Mouse (Mus musculus) thymus, adult 2 months (tissue): Measurements from ENCODE around the gene Dnah17.

Experiments used
- CTCF ChIP-seq: fragments of 200-500 bp; IDR thresholded peaks from 2 replicates; pipeline ENCODE4 v1.5.1; 2012; ENCODE audit warnings: mild to moderate bottlenecking, control low read depth, low read length, moderate library complexity, borderline replicate concordance; ENCODE audit not compliant: control insufficient read depth, poor library complexity, insufficient read depth; ENCODE audit errors: extremely low read depth
- POLR2A ChIP-seq: fragments of 200-500 bp; IDR thresholded peaks from 2 replicates; pipeline ENCODE4 v1.6.1; 2012; ENCODE audit warnings: mild to moderate bottlenecking, low read length, control low read depth, moderate library complexity; ENCODE audit not compliant: control insufficient read depth, poor library complexity, insufficient read depth; ENCODE audit errors: extremely low read depth

DNA sequence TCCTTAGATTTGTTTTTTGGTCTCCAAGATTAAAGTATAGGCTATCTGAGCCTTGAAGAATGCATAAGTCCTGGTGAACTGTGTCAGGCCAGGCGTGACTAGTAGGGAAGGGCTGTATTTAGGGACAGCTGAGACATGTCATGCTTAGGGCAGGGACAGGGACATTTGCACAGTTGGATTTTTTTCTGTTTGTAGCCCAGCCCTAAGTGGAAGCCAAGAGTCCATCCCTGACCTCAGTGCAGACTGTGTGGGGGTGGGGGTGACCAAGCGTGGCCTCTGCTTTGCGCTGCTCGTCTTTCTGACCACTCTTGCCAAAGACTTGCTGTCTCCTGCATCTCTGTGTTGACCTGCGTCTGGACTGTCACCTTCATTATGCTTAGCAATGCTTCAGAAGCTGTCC is 126.2 kb downstream of the Dnah17 start:
- TF ChIP-seq CTCF (no peak), POLR2A (no peak)
